Mouse (Mus musculus) mouse embryonic stem cell (cell line): ENCODE data around the gene Skap1.
"Not testable (repeated sequence)": the region's sequence is repeated elsewhere in the genome, so short reads cannot be mapped to it uniquely, and the experiment has no call there.

Source experiments
- in situ Hi-C, 2 experiments: fragments of 300-500 bp; cut with MboI; formaldehyde crosslinking; loops; 1 replicate in 1 of 2; 3 replicates in 1 of 2; pipeline ENCODE4 v1.14.3; 2019 to 2020; ENCODE audit warnings: low sequenced_read_pairs in 2 of 2, low pct_unique_long_range_greater_than_20kb in 1 of 2, mixed read lengths in 1 of 2; ENCODE audit not compliant: unreplicated experiment in 1 of 2

Skap1 gene

DNA sequence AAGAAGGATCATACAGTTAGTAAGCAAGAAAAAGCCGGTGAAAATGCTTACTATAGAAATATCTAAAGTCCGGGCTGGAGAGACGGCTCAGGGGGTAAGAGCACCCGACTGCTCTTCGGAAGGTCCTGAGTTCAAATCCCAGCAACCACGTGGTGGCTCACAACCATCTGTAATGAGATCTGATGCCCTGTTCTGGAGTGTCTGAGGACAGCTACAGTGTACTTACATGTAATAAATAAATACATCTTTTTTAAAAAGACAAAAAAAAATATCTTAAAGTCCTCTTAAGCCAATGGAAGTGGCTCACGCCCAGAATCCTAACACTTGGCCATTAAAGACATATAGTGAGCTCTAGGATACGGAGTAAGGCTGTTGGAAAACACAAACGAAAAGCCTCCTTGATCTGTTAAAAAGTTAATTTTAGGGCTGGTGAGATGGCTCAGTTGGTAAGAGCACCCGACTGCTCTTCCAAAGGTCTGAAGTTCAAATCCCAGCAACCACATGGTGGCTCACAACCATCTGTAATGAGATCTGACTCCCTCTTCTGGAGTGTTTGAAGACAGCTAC, 313.8 kb downstream of the Skap1 start:
- in situ Hi-C loops: loop anchor here in 1 of 2 experiments (10.0 kb wide), 1 partner anchor 87 kb away; no protein-coding TSS in a partner anchor

- in situ Hi-C loops: no loop called here
Observed at GRCm38 (mm10) chr11:96780306-96780705, 315.9 kb downstream of the Skap1 start.

- in situ Hi-C loops: no loop called here
Observed at GRCm38 (mm10) chr11:96781425-96781824, 317.0 kb downstream of the Skap1 start.

- in situ Hi-C loops: not testable (repeated sequence)
Observed at GRCm38 (mm10) chr11:96784847-96785246, 320.5 kb downstream of the Skap1 start.

DNA sequence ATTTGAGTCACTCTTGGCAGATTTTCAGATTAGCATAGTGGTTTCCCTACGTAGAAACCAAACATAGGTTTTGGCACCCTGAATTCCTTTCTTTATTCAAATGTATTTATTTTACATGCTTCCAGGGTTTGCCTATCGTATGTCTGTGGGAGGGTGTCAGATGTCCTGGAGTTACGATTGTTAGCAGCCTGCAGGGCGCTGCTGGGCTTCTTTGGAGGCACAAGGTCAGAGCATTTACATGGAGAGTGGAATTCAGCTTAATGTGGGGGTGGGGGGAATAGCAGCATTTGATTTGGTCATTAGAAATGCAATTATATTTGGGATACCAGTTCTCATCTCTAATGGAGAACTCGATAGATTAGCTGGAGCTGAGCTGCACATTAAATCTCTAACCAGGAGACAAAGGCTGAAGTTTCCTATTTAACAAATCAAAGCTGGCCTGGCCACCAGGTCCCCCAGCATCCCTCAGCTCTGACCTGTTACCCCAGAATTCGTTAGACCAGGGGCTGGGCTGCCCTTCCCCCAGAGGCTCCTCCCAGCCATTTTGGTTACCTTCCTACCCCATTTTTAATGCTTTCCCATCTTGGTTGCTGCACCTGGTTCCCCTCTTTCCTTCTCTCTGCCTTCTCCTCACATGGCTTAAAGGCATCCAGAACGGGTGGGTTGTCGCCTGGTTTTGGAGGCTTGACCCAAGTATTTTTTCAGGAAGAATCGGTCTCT, 322.5 kb downstream of the Skap1 start:
- in situ Hi-C loops: no loop called here

DNA sequence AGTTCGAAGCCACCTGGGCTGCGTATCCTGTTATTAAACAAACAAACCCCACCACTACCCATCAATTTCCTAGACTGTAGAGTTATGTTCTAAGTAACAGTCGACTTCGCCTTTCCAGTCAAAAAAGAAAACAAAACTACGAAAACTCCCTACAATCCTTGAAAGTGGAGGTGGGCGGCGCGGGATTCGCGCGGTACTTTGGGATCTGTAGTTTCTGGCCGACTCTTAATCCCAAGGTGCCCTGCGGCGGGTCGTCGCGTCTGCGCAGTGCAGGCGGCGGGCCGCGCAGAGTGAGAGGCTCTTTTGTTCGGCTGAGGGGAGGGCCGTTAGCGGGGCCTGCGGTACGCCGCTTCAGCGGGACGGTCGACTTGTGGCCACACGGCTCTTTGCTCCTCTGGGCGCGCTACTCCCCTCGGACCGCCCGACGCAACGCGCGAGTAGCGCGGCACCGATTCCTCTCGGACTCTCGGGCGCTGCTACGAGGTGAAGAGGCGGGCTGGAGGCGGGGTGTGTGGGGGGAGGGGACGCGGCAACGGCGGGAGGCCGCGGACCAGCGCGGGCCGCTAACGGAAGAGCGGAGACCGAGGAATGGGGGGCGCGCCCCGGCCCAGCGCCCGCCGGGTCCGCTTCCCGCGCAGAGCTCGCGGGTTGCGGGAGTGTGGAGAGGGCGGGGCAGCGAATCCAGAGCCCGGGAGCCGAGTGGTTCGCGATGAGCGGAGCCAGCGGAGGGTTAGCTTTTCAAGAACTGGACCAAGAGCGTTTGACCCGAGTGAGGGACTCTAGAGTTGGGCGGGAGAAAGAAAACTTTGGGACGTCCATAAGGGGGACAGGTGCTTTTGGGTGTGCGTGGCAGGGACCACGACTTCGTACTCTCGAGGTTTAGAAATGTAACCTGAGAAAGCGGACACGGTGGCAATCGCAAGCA, 324.7 kb downstream of the Skap1 start, which contains the start of gene Cbx1:
Cbx1 (plus strand) TSS at position 257 of the 925 bp plus-strand sequence.
- in situ Hi-C loops: no loop called here

DNA sequence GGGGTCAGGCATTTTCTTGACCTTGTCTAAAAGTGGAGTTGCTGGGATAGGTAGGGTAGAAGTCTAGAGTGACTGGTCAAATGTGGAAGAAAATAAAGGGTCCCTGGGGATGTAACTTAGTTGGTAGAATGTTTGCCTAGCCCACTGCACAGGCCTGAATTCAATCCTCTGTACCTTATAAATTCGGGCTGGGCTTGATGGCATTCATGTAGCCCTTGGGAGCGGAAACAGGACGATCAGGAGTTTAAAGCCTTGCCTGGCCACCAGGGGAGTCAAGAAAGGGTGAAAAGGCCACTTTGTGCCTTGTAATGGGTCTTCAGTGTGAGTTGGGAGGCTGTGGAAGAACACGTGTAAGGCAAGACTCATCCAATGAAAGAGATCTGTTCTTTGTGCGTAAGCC, 325.6 kb downstream of the Skap1 start:
- in situ Hi-C loops: no loop called here

GRCm38 (mm10) chr11:96790681-96791080, 326.3 kb downstream of the Skap1 start:
- in situ Hi-C loops: no loop called here

GRCm38 (mm10) chr11:96795491-96795890, 331.1 kb downstream of the Skap1 start:
- in situ Hi-C loops: no loop called here

DNA sequence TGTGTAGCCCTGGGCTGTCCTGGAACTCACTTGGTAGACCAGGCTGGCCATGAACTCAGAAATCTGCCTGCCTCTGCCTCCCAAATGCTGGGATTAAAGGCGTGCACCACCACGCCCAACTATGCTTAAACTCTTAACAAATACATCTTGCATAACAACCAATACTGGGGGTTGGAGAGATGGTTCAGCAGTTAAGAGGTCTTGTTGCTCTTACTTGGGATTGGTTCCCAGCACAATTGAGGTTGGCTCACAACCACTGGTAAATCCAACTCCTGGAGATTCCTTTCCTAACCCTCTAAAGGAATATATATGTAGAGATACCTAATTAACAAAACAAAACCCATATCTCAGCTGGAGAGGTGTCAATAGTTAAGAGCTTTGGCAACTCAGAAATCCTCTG, 331.7 kb downstream of the Skap1 start:
- in situ Hi-C loops: no loop called here

DNA sequence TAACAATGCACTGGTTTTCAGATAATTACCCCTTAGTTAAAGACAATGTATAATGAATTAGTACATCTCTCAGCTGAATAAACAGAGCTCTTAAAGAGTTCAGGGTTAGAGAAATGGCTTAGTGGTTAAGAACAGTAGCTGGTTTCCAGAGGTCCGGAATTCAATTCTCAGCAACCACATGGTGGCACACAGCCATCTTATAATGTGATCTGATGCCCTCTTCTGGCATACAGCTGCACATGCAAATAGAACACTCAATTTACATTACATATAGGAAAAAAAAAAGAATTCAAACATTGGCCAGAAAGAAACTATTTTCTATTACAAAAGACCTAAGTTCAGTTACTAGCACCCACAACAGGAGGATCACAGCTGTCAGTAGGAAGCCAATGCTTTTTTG, 332.2 kb downstream of the Skap1 start:
- in situ Hi-C loops: no loop called here

DNA sequence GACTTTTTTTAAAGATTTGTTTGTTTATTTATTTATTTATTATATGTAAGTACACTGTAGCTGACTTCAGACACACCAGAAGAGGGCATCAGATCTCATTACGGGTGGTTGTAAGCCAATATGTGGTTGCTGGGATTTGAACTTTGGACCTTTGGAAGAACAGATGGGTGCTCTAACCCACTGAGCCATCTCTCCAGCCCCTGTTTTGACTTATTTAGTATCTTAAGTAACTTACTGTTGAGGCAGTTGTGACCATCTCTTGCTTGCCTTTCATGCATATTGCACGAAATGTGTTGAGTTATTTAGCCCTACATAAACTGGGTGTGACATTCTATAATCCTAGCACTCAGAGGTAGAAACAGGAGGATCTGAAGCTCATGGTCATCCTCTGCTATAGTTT, 335.1 kb downstream of the Skap1 start:
- in situ Hi-C loops: no loop called here

GRCm38 (mm10) chr11:96805606-96806005, 341.2 kb downstream of the Skap1 start:
- in situ Hi-C loops: no loop called here

DNA sequence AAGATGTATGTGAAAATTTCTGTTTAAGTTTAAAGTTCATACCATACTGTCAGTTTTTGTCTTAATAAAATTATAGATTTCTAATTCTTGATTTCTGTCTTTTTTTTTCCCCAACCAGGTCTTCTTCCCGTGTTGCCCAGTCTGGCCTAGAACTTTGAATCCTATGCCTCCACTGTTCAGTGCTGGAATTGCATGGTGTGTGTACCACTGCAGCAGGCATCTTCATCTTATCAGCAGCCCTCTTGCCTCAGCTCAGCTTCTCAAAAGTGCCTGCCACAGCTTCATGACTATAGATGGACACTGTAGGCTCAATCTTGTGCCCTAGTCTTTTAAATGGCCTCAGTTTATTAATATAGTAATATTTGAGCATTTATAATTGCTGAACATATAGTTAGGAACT, 343.7 kb downstream of the Skap1 start:
- in situ Hi-C loops: no loop called here
